Mouse (Mus musculus) liver, embryonic 13.5 days (tissue): ENCODE data around the gene Lipt2. TPM values are rescaled to one million over a fixed set of nuclear protein-coding genes. Genes with fewer than 3 reads are reported as not detected.

Experiments used
- ATAC-seq: fragments of 200-750 bp; cut with Nextera tagmentation; 2 replicates; pipeline ENCODE4 v1.8.0; 2017; ENCODE audit warnings: low read depth, mild to moderate bottlenecking, moderate number of reproducible peaks, moderate library complexity
- DNase-seq: peaks from one replicate; pipeline ENCODE4 v3.0.0; 2022
- H3K27ac ChIP-seq: fragments of 300-500 bp; sonication (generic); 2 replicates; pipeline ENCODE4 v1.5.1; 2015; ENCODE audit warnings: moderate library complexity, mild to moderate bottlenecking, inconsistent platforms
- H3K27me3 ChIP-seq: fragments of 300-500 bp; sonication (generic); 2 replicates; pipeline ENCODE4 v1.6.1; 2015; ENCODE audit warnings: mild to moderate bottlenecking, inconsistent platforms
- H3K36me3 ChIP-seq: fragments of 300-500 bp; sonication (generic); 2 replicates; pipeline ENCODE4 v1.6.1; 2015; ENCODE audit warnings: mild to moderate bottlenecking, inconsistent platforms
- H3K4me1 ChIP-seq: fragments of 300-500 bp; sonication (generic); replicated peaks from 2 replicates; pipeline ENCODE4 v1.6.1; 2015; ENCODE audit warnings: inconsistent platforms
- H3K4me2 ChIP-seq: fragments of 300-500 bp; sonication (generic); 2 replicates; pipeline ENCODE4 v1.6.1; 2015; ENCODE audit warnings: inconsistent platforms, mild to moderate bottlenecking, moderate library complexity
- H3K4me3 ChIP-seq: fragments of 300-500 bp; sonication (generic); replicated peaks from 2 replicates; pipeline ENCODE4 v1.5.1; 2015; ENCODE audit warnings: mild to moderate bottlenecking, inconsistent platforms
- H3K9ac ChIP-seq: fragments of 300-500 bp; sonication (generic); 2 replicates; pipeline ENCODE4 v1.6.1; 2015; ENCODE audit warnings: mild to moderate bottlenecking, inconsistent platforms
- H3K9me3 ChIP-seq: fragments of 300-500 bp; sonication (generic); replicated peaks from 2 replicates; pipeline ENCODE4 v1.6.1; 2016; ENCODE audit warnings: inconsistent platforms
- WGBS: fragments of 180-500 bp; shearing (Covaris S2); methylation state at CpG from one replicate; pipeline ENCODE4 v1.1.7; 2015; ENCODE audit not compliant: insufficient replicate concordance; 5-methylcytosine and 5-hydroxymethylcytosine counted together
- polyA plus RNA-seq: library from polyadenylated mRNA; unstranded; fragments of >200 nt; fragmentation: Nextera tagmentation; extraction: Ambion mirVana; gene quantifications from 2 replicates; pipeline ENCODE4 v1.2.1, GENCODE M21; 2015

The Lipt2 gene
- polyA plus RNA-seq, 1 experiment from 2014 or later, result 7.0 TPM

- Histone ChIP-seq H3K27me3 (peaks cover 20% of the 10 kb centered on the region), H3K27ac (no peak overlapping the region), H3K4me2 (no peak overlapping the region), H3K36me3 (no peaks in the 10 kb centered on the region), H3K9me3 (no peaks in the 10 kb centered on the region), H3K4me3 (no peak overlapping the region), H3K9ac (no peak overlapping the region), H3K4me1 (no peaks in the 10 kb centered on the region)
- DNase-seq (peak; percentile 29), ATAC-seq (no peak)
- WGBS, result 3% methylated on average over 4 of the region's 4 CpGs
Observed at GRCm38 (mm10) chr7:100190778-100191177, 31.7 kb downstream of the Lipt2 start.

- Histone ChIP-seq H3K27me3 (no peaks in the 10 kb centered on the region), H3K9ac (no peak overlapping the region), H3K9me3 (no peaks in the 10 kb centered on the region), H3K4me3 (no peak overlapping the region), H3K4me2 (no peak overlapping the region), H3K36me3 (no peaks in the 10 kb centered on the region), H3K27ac (no peak overlapping the region), H3K4me1 (no peaks in the 10 kb centered on the region)
- no peak for ATAC-seq
- 66% methylated on average over 3 of the region's 3 CpGs for WGBS
- DNase-seq, result no peak
Observed at GRCm38 (mm10) chr7:100201191-100201590, 42.1 kb downstream of the Lipt2 start.

GRCm38 (mm10) chr7:100203616-100204015 lies 44.5 kb downstream of the Lipt2 start:
- no peaks in the 10 kb centered on the region for H3K9me3 ChIP-seq
- no peak for ATAC-seq
- no peaks in the 10 kb centered on the region for H3K27me3 ChIP-seq
- 58% methylated on average over 3 of the region's 3 CpGs for WGBS
- H3K9ac ChIP-seq, result no peak overlapping the region
- no peaks in the 10 kb centered on the region for H3K36me3 ChIP-seq
- no peak overlapping the region for H3K4me3 ChIP-seq
- H3K4me2 ChIP-seq, result no peak overlapping the region
- peaks cover 12% of the 10 kb centered on the region for H3K4me1 ChIP-seq
- DNase-seq, result no peak
- no peak overlapping the region for H3K27ac ChIP-seq

GRCm38 (mm10) chr7:100204871-100205270 lies 45.8 kb downstream of the Lipt2 start:
- no peak overlapping the region for H3K9ac ChIP-seq
- H3K4me3 ChIP-seq, result no peak overlapping the region
- WGBS, result 58% methylated on average over 6 of the region's 6 CpGs
- H3K4me1 ChIP-seq, result peaks cover 12% of the 10 kb centered on the region
- no peak overlapping the region for H3K4me2 ChIP-seq
- H3K36me3 ChIP-seq, result no peaks in the 10 kb centered on the region
- no peak overlapping the region for H3K27ac ChIP-seq
- DNase-seq (no peak), ATAC-seq (no peak)
- H3K27me3 ChIP-seq, result no peaks in the 10 kb centered on the region
- H3K9me3 ChIP-seq, result no peaks in the 10 kb centered on the region

DNA sequence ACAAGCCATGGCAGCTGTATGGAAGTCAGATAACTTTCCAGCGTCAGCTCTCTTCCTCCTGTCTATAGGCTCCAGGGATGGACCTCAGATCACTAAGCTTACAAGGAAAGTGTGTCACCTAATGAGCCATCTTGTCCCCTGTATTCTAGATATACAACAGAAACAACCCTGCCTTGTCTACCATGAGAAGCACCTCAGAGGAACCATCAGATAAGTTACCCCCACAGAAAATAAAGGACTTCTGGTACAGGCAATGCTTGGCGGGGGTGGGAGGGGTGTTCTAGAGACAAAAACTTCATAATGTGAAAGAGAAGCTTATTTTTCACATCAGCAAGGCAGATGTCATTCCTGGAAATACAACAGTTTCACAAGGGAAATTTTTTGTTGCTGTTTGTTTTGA lies 47.1 kb downstream of the Lipt2 start:
- no peaks in the 10 kb centered on the region for H3K9me3 ChIP-seq
- H3K4me1 ChIP-seq, result peaks cover 12% of the 10 kb centered on the region
- DNase-seq, result no peak
- no peak for ATAC-seq
- 69% methylated on average over 2 of the region's 2 CpGs for WGBS
- H3K36me3 ChIP-seq, result no peaks in the 10 kb centered on the region
- H3K27ac ChIP-seq, result no peak overlapping the region
- H3K27me3 ChIP-seq, result no peaks in the 10 kb centered on the region
- no peak overlapping the region for H3K9ac ChIP-seq
- H3K4me2 ChIP-seq, result no peak overlapping the region
- H3K4me3 ChIP-seq, result no peak overlapping the region

DNA sequence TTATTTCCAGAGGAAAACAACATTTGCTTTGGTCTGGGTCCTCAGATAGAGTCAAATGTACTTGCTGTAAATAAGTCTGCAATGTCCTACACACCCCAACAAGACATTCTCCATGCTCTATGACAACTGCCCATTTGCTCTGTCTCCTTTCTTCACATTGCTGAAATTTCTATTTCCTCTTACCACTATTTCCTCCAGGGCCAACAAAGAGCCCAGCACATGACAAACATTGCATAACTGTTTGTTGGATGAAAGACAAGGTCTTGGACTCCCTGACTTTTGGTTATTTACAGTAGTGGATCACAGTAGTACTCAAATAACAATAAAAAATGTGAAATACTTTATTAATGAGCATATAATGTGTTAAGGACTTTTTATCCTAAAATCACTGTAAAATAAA lies 48.8 kb downstream of the Lipt2 start:
- H3K27ac ChIP-seq, result peak overlapping the region; percentile 4; the same call in 1 of the 2 replicates
- H3K4me1 ChIP-seq, result peaks cover 12% of the 10 kb centered on the region
- no peaks in the 10 kb centered on the region for H3K9me3 ChIP-seq
- H3K27me3 ChIP-seq, result no peaks in the 10 kb centered on the region
- no peak for DNase-seq
- no peaks in the 10 kb centered on the region for H3K36me3 ChIP-seq
- H3K4me3 ChIP-seq, result no peak overlapping the region
- no peak overlapping the region for H3K9ac ChIP-seq
- ATAC-seq, result 0 out of 2 replicates have a peak, but pooled peaks have one; percentile 47
- no peak overlapping the region for H3K4me2 ChIP-seq

Other genes with a start within 250 kb of the Lipt2 start
- 1.2 and 1.3 TPM in 2 replicates for gene Rnf169, start 178.8 kb upstream of the Lipt2 start, polyA plus RNA-seq
- gene Chrdl2, start 153.1 kb upstream of the Lipt2 start, polyA plus RNA-seq, result not detected in 2 replicates
- gene Pold3, start 37.7 kb upstream of the Lipt2 start, polyA plus RNA-seq, result 54.4 and 68.4 TPM in 2 replicates
- 1.5 TPM in 2 replicates for gene Kcne3, start 17.2 kb downstream of the Lipt2 start, polyA plus RNA-seq
- 1.8 and 2.0 TPM in 2 replicates for gene Pgm2l1, start 68.1 kb downstream of the Lipt2 start, polyA plus RNA-seq
- gene P4ha3, start 126.2 kb downstream of the Lipt2 start, polyA plus RNA-seq, result 0.76 and 1.3 TPM in 2 replicates
- gene C2cd3, start 213.0 kb downstream of the Lipt2 start, polyA plus RNA-seq, result 8.5 and 10.3 TPM in 2 replicates
- gene Ppme1, start 213.0 kb downstream of the Lipt2 start, polyA plus RNA-seq, result 24.0 and 26.3 TPM in 2 replicates